Mouse (Mus musculus) intestine, postnatal 0 days (tissue): ENCODE measurements around the gene Arl3. TPM values are rescaled to one million over a fixed set of nuclear protein-coding genes. Genes with fewer than 3 reads are reported as not detected.
A peak's percentile ranks its signal among the peaks of the same experiment; 100 is the strongest.

Experiments used
- ATAC-seq: fragments of 200-750 bp; cut with Nextera tagmentation; 2 replicates; pipeline ENCODE4 v1.8.0; 2017; ENCODE audit warnings: mild to moderate bottlenecking, moderate TSS enrichment, moderate library complexity
- H3K27ac ChIP-seq: fragments of 300-500 bp; sonication (generic); 2 replicates; pipeline ENCODE4 v1.5.1; 2014; ENCODE audit warnings: mild to moderate bottlenecking, low read depth, low read length, moderate library complexity
- H3K27me3 ChIP-seq: fragments of 300-500 bp; sonication (generic); replicated peaks from 2 replicates; pipeline ENCODE4 v1.6.1; 2014; ENCODE audit warnings: low read length, mixed read lengths; ENCODE audit not compliant: control insufficient read depth, insufficient read depth
- H3K36me3 ChIP-seq: fragments of 300-500 bp; sonication (generic); 2 replicates; pipeline ENCODE4 v1.6.1; 2014; ENCODE audit warnings: mild to moderate bottlenecking, moderate library complexity; ENCODE audit not compliant: control insufficient read depth, insufficient read depth
- H3K4me1 ChIP-seq: fragments of 300-500 bp; sonication (generic); replicated peaks from 2 replicates; pipeline ENCODE4 v1.6.1; 2014; ENCODE audit warnings: antibody characterized with exemption, low read length, mixed read lengths; ENCODE audit not compliant: control insufficient read depth, insufficient read depth
- H3K4me2 ChIP-seq: fragments of 300-500 bp; sonication (generic); replicated peaks from 2 replicates; pipeline ENCODE4 v1.6.1; 2014; ENCODE audit warnings: low read depth, mild to moderate bottlenecking, moderate library complexity
- H3K4me3 ChIP-seq: fragments of 300-500 bp; sonication (generic); 2 replicates; pipeline ENCODE4 v1.5.1; 2014; ENCODE audit warnings: low read depth, low read length
- H3K9ac ChIP-seq: fragments of 300-500 bp; sonication (generic); 2 replicates; pipeline ENCODE4 v1.6.1; 2014; ENCODE audit warnings: mild to moderate bottlenecking, low read depth, low read length
- H3K9me3 ChIP-seq: fragments of 300-500 bp; sonication (generic); 2 replicates; pipeline ENCODE4 v1.6.1; 2016; ENCODE audit warnings: mixed run types; ENCODE audit not compliant: control insufficient read depth
- CTCF ChIP-seq: sonication (generic); IDR thresholded peaks from 2 replicates; pipeline ENCODE4 v1.5.1; 2016; ENCODE audit warnings: low read depth, mild to moderate bottlenecking, control low read depth, antibody characterized with exemption, moderate library complexity
- WGBS: fragments of 180-500 bp; shearing (Covaris S2); extraction: QIAGEN DNeasy Blood & Tissue Kit; methylation state at CpG from one replicate; pipeline ENCODE4 v1.1.7; 2014; 5-methylcytosine and 5-hydroxymethylcytosine counted together
- polyA plus RNA-seq: library from polyadenylated mRNA; unstranded; fragments of >200 nt; fragmentation: Nextera tagmentation; extraction: Ambion mirVana; gene quantifications from 2 replicates; pipeline ENCODE4 v1.2.1, GENCODE M21; 2015

Gene Arl3
- polyA plus RNA-seq, 1 experiment from 2014 or later, result 21.1 TPM

GRCm38 (mm10) chr19:46527632-46528528, 45.1 kb downstream of the Arl3 start:
- no peaks in the 10 kb centered on the region for H3K9me3 ChIP-seq
- H3K36me3 ChIP-seq, result no peaks in the 10 kb centered on the region
- no peak for TF ChIP-seq CTCF
- no peak overlapping the region for H3K9ac ChIP-seq
- no peak overlapping the region for H3K27ac ChIP-seq
- WGBS, result 61% methylated on average over 17 of the region's 17 CpGs
- H3K4me1 ChIP-seq, result peaks cover 30% of the 10 kb centered on the region
- no peak overlapping the region; the same call in 1 of the 2 replicates for H3K4me3 ChIP-seq
- H3K4me2 ChIP-seq, result peak overlapping the region; percentile 59
- ATAC-seq, result no peak
- no peaks in the 10 kb centered on the region for H3K27me3 ChIP-seq

GRCm38 (mm10) chr19:46525691-46526631, 47.0 kb downstream of the Arl3 start:
- H3K36me3 ChIP-seq, result no peaks in the 10 kb centered on the region
- no peak overlapping the region for H3K9ac ChIP-seq
- H3K4me2 ChIP-seq, result no peak overlapping the region
- H3K4me3 ChIP-seq, result no peak overlapping the region
- H3K27ac ChIP-seq, result no peak overlapping the region
- no peaks in the 10 kb centered on the region for H3K9me3 ChIP-seq
- ATAC-seq, result no peak
- WGBS, result 78% methylated on average over 10 of the region's 10 CpGs
- no peak for TF ChIP-seq CTCF
- H3K27me3 ChIP-seq, result no peaks in the 10 kb centered on the region
- peaks cover 28% of the 10 kb centered on the region for H3K4me1 ChIP-seq

GRCm38 (mm10) chr19:46524601-46525321, 48.2 kb downstream of the Arl3 start:
- Histone ChIP-seq H3K36me3 (no peaks in the 10 kb centered on the region), H3K4me1 (peaks cover 28% of the 10 kb centered on the region), H3K9ac (no peak overlapping the region), H3K4me3 (no peak overlapping the region), H3K27me3 (no peaks in the 10 kb centered on the region), H3K27ac (peak overlapping the region; percentile 54), H3K4me2 (peak overlapping the region; percentile 44), H3K9me3 (no peaks in the 10 kb centered on the region)
- 26% methylated on average over 14 of the region's 14 CpGs for WGBS
- TF ChIP-seq CTCF, result peak; percentile 64
- peak; percentile 65 for ATAC-seq

GRCm38 (mm10) chr19:46524152-46524544, 48.9 kb downstream of the Arl3 start:
- no peak for TF ChIP-seq CTCF
- Histone ChIP-seq H3K4me1 (peaks cover 26% of the 10 kb centered on the region), H3K9me3 (no peaks in the 10 kb centered on the region), H3K36me3 (no peaks in the 10 kb centered on the region), H3K4me3 (no peak overlapping the region), H3K9ac (no peak overlapping the region), H3K4me2 (peak overlapping the region; percentile 44), H3K27ac (peak overlapping the region; percentile 54), H3K27me3 (no peaks in the 10 kb centered on the region)
- WGBS, result 24% methylated on average over 6 of the region's 6 CpGs
- ATAC-seq, result no peak

DNA sequence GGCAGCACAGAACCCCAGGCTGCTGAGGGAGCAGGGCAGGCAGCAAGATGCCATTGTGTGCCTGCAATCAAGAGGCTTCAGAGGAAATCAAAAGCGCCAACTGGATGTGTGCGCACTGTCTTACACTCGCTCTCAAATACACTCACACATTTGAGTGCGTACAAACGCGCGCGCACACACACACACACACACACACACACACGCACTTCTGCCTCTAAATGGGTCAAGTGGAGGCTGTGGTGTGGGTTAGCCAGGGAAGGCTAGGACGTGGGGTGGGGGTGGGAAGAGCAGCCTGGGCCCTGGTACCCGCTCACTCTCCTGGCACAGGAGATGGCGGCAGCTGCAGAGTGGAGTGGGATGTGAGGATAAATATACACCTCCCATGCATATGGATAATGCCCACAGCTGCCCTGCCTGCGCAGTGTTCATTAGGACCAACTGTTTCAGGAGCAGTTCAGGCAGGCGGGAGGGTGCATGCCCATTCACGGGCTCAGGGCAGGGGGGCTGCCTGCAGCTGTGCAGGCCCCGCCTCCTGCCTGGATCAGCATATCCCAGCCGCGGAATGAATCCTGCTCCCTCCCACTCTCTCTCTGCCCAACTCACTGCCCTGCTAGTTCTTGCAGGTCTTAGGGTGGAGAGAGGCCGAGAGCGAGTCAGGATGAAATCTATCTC, 49.4 kb downstream of the Arl3 start:
- H3K27ac ChIP-seq, result peak overlapping the region; percentile 30; the same call in 1 of the 2 replicates
- H3K4me2 ChIP-seq, result peak overlapping the region; percentile 44
- H3K9me3 ChIP-seq, result no peaks in the 10 kb centered on the region
- H3K9ac ChIP-seq, result no peak overlapping the region
- H3K36me3 ChIP-seq, result no peaks in the 10 kb centered on the region
- no peak for TF ChIP-seq CTCF
- no peak overlapping the region for H3K4me3 ChIP-seq
- H3K27me3 ChIP-seq, result no peaks in the 10 kb centered on the region
- H3K4me1 ChIP-seq, result peaks cover 26% of the 10 kb centered on the region
- 26% methylated on average over 20 of the region's 20 CpGs for WGBS
- 0 out of 2 replicates have a peak, but pooled peaks have one; percentile 7 for ATAC-seq
